Mouse (Mus musculus): ENCODE results near the gene Syt2.
A peak's percentile ranks its signal among the peaks of the same experiment; 100 is the strongest.

The Syt2 gene

GRCm38 (mm10) chr1:134646261-134646962 is at the start of gene Syt2:
Gene Syt2, plus strand, starts transcription at chr1:134646677.
- peak in 1 of 2 experiments; percentile 62 for DNase-seq (ENCODE audit: low spot score in 2 of 2)

- no peak for DNase-seq (ENCODE audit: low spot score in 2 of 2)
Observed at GRCm38 (mm10) chr1:134597339-134598054, 49.0 kb upstream of the Syt2 start.

GRCm38 (mm10) chr1:134604086-134604485 is 42.4 kb upstream of the Syt2 start:
- DNase-seq (ENCODE audit: low spot score in 2 of 2) = no peak

GRCm38 (mm10) chr1:134605670-134606069 is 40.8 kb upstream of the Syt2 start:
- DNase-seq (ENCODE audit: low spot score in 2 of 2) = no peak

GRCm38 (mm10) chr1:134606381-134606780 is 40.1 kb upstream of the Syt2 start:
- no peak for DNase-seq (ENCODE audit: low spot score in 2 of 2)

GRCm38 (mm10) chr1:134607279-134607678 is 39.2 kb upstream of the Syt2 start:
- DNase-seq (ENCODE audit: low spot score in 2 of 2) = no peak

GRCm38 (mm10) chr1:134609172-134609571 is 37.3 kb upstream of the Syt2 start:
- no peak for DNase-seq (ENCODE audit: low spot score in 2 of 2)

GRCm38 (mm10) chr1:134614554-134614953 is 31.9 kb upstream of the Syt2 start:
- no peak for DNase-seq (ENCODE audit: low spot score in 2 of 2)

- DNase-seq (ENCODE audit: low spot score in 2 of 2) = no peak
Observed at GRCm38 (mm10) chr1:134614988-134615387, 31.5 kb upstream of the Syt2 start.

GRCm38 (mm10) chr1:134617656-134618055 is 28.8 kb upstream of the Syt2 start:
- DNase-seq (ENCODE audit: low spot score in 2 of 2) = no peak

- DNase-seq (ENCODE audit: low spot score in 2 of 2) = no peak
Observed at GRCm38 (mm10) chr1:134625325-134625724, 21.2 kb upstream of the Syt2 start.

GRCm38 (mm10) chr1:134629455-134629854 is 17.0 kb upstream of the Syt2 start:
- DNase-seq (ENCODE audit: low spot score in 2 of 2) = no peak

- DNase-seq (ENCODE audit: low spot score in 2 of 2) = no peak
Observed at GRCm38 (mm10) chr1:134634296-134634695, 12.2 kb upstream of the Syt2 start.

- DNase-seq (ENCODE audit: low spot score in 2 of 2) = no peak
Observed at GRCm38 (mm10) chr1:134636245-134636644, 10.2 kb upstream of the Syt2 start.

- no peak for DNase-seq (ENCODE audit: low spot score in 2 of 2)
Observed at GRCm38 (mm10) chr1:134636684-134637083, 9.8 kb upstream of the Syt2 start.

- DNase-seq (ENCODE audit: low spot score in 2 of 2) = no peak
Observed at GRCm38 (mm10) chr1:134638041-134638440, 8.4 kb upstream of the Syt2 start.

- no peak for DNase-seq (ENCODE audit: low spot score in 2 of 2)
Observed at GRCm38 (mm10) chr1:134638522-134638921, 8.0 kb upstream of the Syt2 start.

GRCm38 (mm10) chr1:134639460-134639859 is 7.0 kb upstream of the Syt2 start:
- DNase-seq (ENCODE audit: low spot score in 2 of 2) = no peak

- DNase-seq (ENCODE audit: low spot score in 2 of 2) = no peak
Observed at GRCm38 (mm10) chr1:134641507-134641906, 5.0 kb upstream of the Syt2 start.

GRCm38 (mm10) chr1:134643702-134644101 is 2.8 kb upstream of the Syt2 start:
- DNase-seq (ENCODE audit: low spot score in 2 of 2) = no peak

GRCm38 (mm10) chr1:134645408-134646200 is 873 bp upstream of the Syt2 start:
- DNase-seq (ENCODE audit: low spot score in 2 of 2) = no peak

- no peak for DNase-seq (ENCODE audit: low spot score in 2 of 2)
Observed at GRCm38 (mm10) chr1:134646963-134647282, 446 bp downstream of the Syt2 start.

- DNase-seq (ENCODE audit: low spot score in 2 of 2) = no peak
Observed at GRCm38 (mm10) chr1:134647591-134647990, 1.1 kb downstream of the Syt2 start.
